Mouse (Mus musculus): ENCODE results near the gene Ypel3. TPM values are rescaled to one million over a fixed set of nuclear protein-coding genes. Genes with fewer than 3 reads are reported as not detected.
"Not testable (repeated sequence)": the region's sequence is repeated elsewhere in the genome, so short reads cannot be mapped to it uniquely, and the experiment has no call there.

The Ypel3 gene
- polyA plus RNA-seq, 1 experiment from 2014 or later = 77.3 TPM

GRCm38 (mm10) chr7:126766201-126766600 lies 10.6 kb upstream of the Ypel3 start, which contains the start of gene Gdpd3:
Gdpd3 (plus strand) TSS chr7:126766334.
- Histone ChIP-seq H3K27ac (no peak within 1 kb of the TSS), H3K36me3 (peaks cover 52% of the 10 kb centered on the region), H3K4me3 (replicated peaks) (no peak within 1 kb of the TSS), H3K27me3 (no peaks in the 10 kb centered on the region), H3K4me1 (replicated peaks) (peaks cover 45% of the 10 kb centered on the region), H3K9ac (peak within 1 kb of the TSS; percentile 15; the same call in 1 of the 2 replicates), H3K9me3 (replicated peaks) (no peaks in the 10 kb centered on the region), H3K4me2 (no peak within 1 kb of the TSS)
- no peak for ATAC-seq (ENCODE audit: low read depth)
- 81% methylated on average over 16 of the region's 16 CpGs for WGBS (ENCODE audit: insufficient replicate concordance)
- DNase-seq = no peak

GRCm38 (mm10) chr7:126767001-126767400 lies 9.8 kb upstream of the Ypel3 start:
- Histone ChIP-seq H3K27ac (no peak overlapping the region), H3K4me2 (no peak overlapping the region), H3K4me1 (replicated peaks) (peaks cover 37% of the 10 kb centered on the region), H3K36me3 (peaks cover 52% of the 10 kb centered on the region), H3K27me3 (no peaks in the 10 kb centered on the region), H3K9me3 (replicated peaks) (no peaks in the 10 kb centered on the region), H3K9ac (no peak overlapping the region), H3K4me3 (replicated peaks) (no peak overlapping the region)
- 86% methylated on average over 8 of the region's 8 CpGs for WGBS (ENCODE audit: insufficient replicate concordance)
- ATAC-seq (ENCODE audit: low read depth) (no peak), DNase-seq (no peak)

GRCm38 (mm10) chr7:126770784-126771183 lies 6.0 kb upstream of the Ypel3 start:
- WGBS (ENCODE audit: insufficient replicate concordance) = 54% methylated on average over 12 of the region's 12 CpGs
- H3K4me1 ChIP-seq (replicated peaks) = peaks cover 24% of the 10 kb centered on the region
- H3K9me3 ChIP-seq (replicated peaks) = no peaks in the 10 kb centered on the region
- H3K36me3 ChIP-seq = peaks cover 24% of the 10 kb centered on the region
- DNase-seq = no peak
- no peak overlapping the region for H3K4me3 ChIP-seq (replicated peaks)
- no peak overlapping the region for H3K27ac ChIP-seq
- H3K4me2 ChIP-seq = no peak overlapping the region
- no peak for ATAC-seq (ENCODE audit: low read depth)
- no peaks in the 10 kb centered on the region for H3K27me3 ChIP-seq
- no peak overlapping the region for H3K9ac ChIP-seq

- no peaks in the 10 kb centered on the region for H3K9me3 ChIP-seq (replicated peaks)
- H3K4me2 ChIP-seq = no peak overlapping the region
- DNase-seq (no peak), ATAC-seq (ENCODE audit: low read depth) (no peak)
- H3K4me1 ChIP-seq (replicated peaks) = peaks cover 38% of the 10 kb centered on the region
- H3K4me3 ChIP-seq (replicated peaks) = no peak overlapping the region
- H3K27ac ChIP-seq = no peak overlapping the region
- WGBS (ENCODE audit: insufficient replicate concordance) = 86% methylated on average over 2 of the region's 2 CpGs
- H3K36me3 ChIP-seq = peaks cover 12% of the 10 kb centered on the region
- H3K27me3 ChIP-seq = no peaks in the 10 kb centered on the region
- H3K9ac ChIP-seq = no peak overlapping the region
These were observed 3.4 kb upstream of the Ypel3 start for GRCm38 (mm10) chr7:126773351-126773750.

GRCm38 (mm10) chr7:126774463-126774862 lies 2.3 kb upstream of the Ypel3 start:
- Histone ChIP-seq H3K4me2 (no peak overlapping the region), H3K4me3 (replicated peaks) (no peak overlapping the region), H3K4me1 (replicated peaks) (peaks cover 48% of the 10 kb centered on the region), H3K9me3 (replicated peaks) (no peaks in the 10 kb centered on the region), H3K27ac (no peak overlapping the region), H3K27me3 (no peaks in the 10 kb centered on the region), H3K36me3 (peaks cover 16% of the 10 kb centered on the region), H3K9ac (no peak overlapping the region)
- ATAC-seq (ENCODE audit: low read depth) (no peak), DNase-seq (no peak)
- WGBS (ENCODE audit: insufficient replicate concordance) = 47% methylated on average over 2 of the region's 2 CpGs

GRCm38 (mm10) chr7:126775185-126775977 lies 1.4 kb upstream of the Ypel3 start:
- no peak overlapping the region for H3K4me3 ChIP-seq (replicated peaks)
- ATAC-seq (ENCODE audit: low read depth) = no peak
- WGBS (ENCODE audit: insufficient replicate concordance) = 71% methylated on average over 10 of the region's 10 CpGs
- H3K36me3 ChIP-seq = peaks cover 16% of the 10 kb centered on the region
- no peak for DNase-seq
- H3K9ac ChIP-seq = peak overlapping the region; percentile 51; the same call in 1 of the 2 replicates
- peak overlapping the region; percentile 95 for H3K4me2 ChIP-seq
- H3K4me1 ChIP-seq (replicated peaks) = peaks cover 57% of the 10 kb centered on the region
- H3K27ac ChIP-seq = no peak overlapping the region; the same call in 1 of the 2 replicates
- H3K9me3 ChIP-seq (replicated peaks) = no peaks in the 10 kb centered on the region
- no peaks in the 10 kb centered on the region for H3K27me3 ChIP-seq

GRCm38 (mm10) chr7:126775978-126776234 lies 849 bp upstream of the Ypel3 start:
- ATAC-seq (ENCODE audit: low read depth) = no peak
- Histone ChIP-seq H3K9ac (peak overlapping the region; percentile 51; the same call in 1 of the 2 replicates), H3K4me2 (peak overlapping the region; percentile 95), H3K4me3 (replicated peaks) (peak overlapping the region; percentile 85; the same call in 1 of the 2 replicates), H3K27me3 (no peaks in the 10 kb centered on the region), H3K36me3 (peaks cover 16% of the 10 kb centered on the region), H3K4me1 (replicated peaks) (peaks cover 62% of the 10 kb centered on the region), H3K9me3 (replicated peaks) (no peaks in the 10 kb centered on the region), H3K27ac (peak overlapping the region; percentile 94)
- WGBS (ENCODE audit: insufficient replicate concordance) = 68% methylated on average over 3 of the region's 3 CpGs
- DNase-seq = no peak

GRCm38 (mm10) chr7:126777476-126777875 lies 721 bp downstream of the Ypel3 start:
- H3K36me3 ChIP-seq = peaks cover 16% of the 10 kb centered on the region
- peak overlapping the region; percentile 95 for H3K4me2 ChIP-seq
- H3K4me3 ChIP-seq (replicated peaks) = peak overlapping the region; percentile 85
- peak overlapping the region; percentile 98 for H3K9ac ChIP-seq
- WGBS (ENCODE audit: insufficient replicate concordance) = 63% methylated on average over 10 of the region's 10 CpGs
- H3K4me1 ChIP-seq (replicated peaks) = peaks cover 78% of the 10 kb centered on the region
- H3K27me3 ChIP-seq = no peaks in the 10 kb centered on the region
- no peak for DNase-seq
- H3K27ac ChIP-seq = peak overlapping the region; percentile 94
- H3K9me3 ChIP-seq (replicated peaks) = no peaks in the 10 kb centered on the region
- no peak for ATAC-seq (ENCODE audit: low read depth)

- WGBS (ENCODE audit: insufficient replicate concordance) = 91% methylated on average over 3 of the region's 3 CpGs
- peak overlapping the region; percentile 95 for H3K4me2 ChIP-seq
- peak overlapping the region; percentile 94 for H3K27ac ChIP-seq
- H3K4me1 ChIP-seq (replicated peaks) = peaks cover 84% of the 10 kb centered on the region
- peak overlapping the region; percentile 85 for H3K4me3 ChIP-seq (replicated peaks)
- peaks cover 16% of the 10 kb centered on the region for H3K36me3 ChIP-seq
- H3K9me3 ChIP-seq (replicated peaks) = no peaks in the 10 kb centered on the region
- peak overlapping the region; percentile 98 for H3K9ac ChIP-seq
- ATAC-seq (ENCODE audit: low read depth) (no peak), DNase-seq (no peak)
- H3K27me3 ChIP-seq = no peaks in the 10 kb centered on the region
These were observed 1.4 kb downstream of the Ypel3 start for GRCm38 (mm10) chr7:126778147-126778546.

- not testable (repeated sequence) for H3K27ac ChIP-seq; H3K9me3 ChIP-seq (replicated peaks); H3K4me3 ChIP-seq (replicated peaks); DNase-seq; H3K4me2 ChIP-seq; H3K27me3 ChIP-seq; H3K9ac ChIP-seq; ATAC-seq (ENCODE audit: low read depth)
- WGBS (ENCODE audit: insufficient replicate concordance) = 77% methylated on average over 7 of the region's 7 CpGs
- Histone ChIP-seq H3K4me1 (replicated peaks) (peaks cover 84% of the 10 kb centered on the region), H3K36me3 (peaks cover 22% of the 10 kb centered on the region)
These were observed 2.3 kb downstream of the Ypel3 start for GRCm38 (mm10) chr7:126779101-126779500.

GRCm38 (mm10) chr7:126779983-126780970 lies 3.5 kb downstream of the Ypel3 start:
- H3K27ac ChIP-seq = peak overlapping the region; percentile 53
- peak overlapping the region; percentile 59 for H3K4me3 ChIP-seq (replicated peaks)
- ATAC-seq (ENCODE audit: low read depth) (peak; percentile 43), DNase-seq (peak; percentile 80)
- peak overlapping the region; percentile 88 for H3K4me2 ChIP-seq
- no peaks in the 10 kb centered on the region for H3K27me3 ChIP-seq
- peak overlapping the region; percentile 65 for H3K9ac ChIP-seq
- H3K4me1 ChIP-seq (replicated peaks) = peaks cover 73% of the 10 kb centered on the region
- peaks cover 33% of the 10 kb centered on the region for H3K36me3 ChIP-seq
- WGBS (ENCODE audit: insufficient replicate concordance) = under 1% methylated on average over 21 of the region's 21 CpGs
- no peaks in the 10 kb centered on the region for H3K9me3 ChIP-seq (replicated peaks)

Measured in liver, embryonic 13.5 days (tissue).